Mouse (Mus musculus): ENCODE measurements around the gene Zcchc14.
"Not testable (repeated sequence)": the region's sequence is repeated elsewhere in the genome, so short reads cannot be mapped to it uniquely, and the experiment has no call there.

The Zcchc14 gene

DNA sequence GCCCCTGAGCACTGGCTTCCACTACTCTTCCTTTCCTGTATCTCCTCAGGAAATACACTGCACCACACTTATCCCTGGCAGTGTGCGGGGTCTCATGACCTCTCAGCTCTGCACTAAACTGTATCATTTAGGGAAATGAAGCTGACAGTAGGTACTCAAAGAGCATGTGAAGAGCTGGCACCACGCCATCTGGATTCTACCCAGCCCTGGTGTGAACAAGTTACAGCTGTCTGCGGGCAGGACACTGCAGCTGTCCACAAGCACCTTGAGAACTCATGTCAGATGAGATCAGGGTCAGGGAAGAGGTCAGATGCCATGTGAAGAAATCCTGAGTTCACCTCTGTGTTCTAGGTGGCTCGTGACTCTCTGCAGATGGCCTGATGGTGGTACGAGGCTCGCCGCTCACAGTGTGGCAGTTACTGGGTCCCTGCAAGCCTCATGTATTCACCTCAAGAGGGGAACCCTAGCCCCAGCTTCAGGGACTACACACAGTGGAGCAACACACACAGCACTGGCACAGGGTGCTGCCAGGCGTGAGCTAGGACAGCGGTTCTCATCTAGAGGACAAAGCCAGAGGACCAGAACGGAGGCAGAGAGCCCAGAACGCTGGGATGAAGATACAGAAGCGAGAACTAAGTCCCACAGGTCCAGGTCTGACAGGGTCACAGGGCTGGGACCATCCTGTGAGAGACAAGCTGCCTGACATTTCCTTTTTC lies 31.7 kb downstream of the Zcchc14 start:
- no peak for DNase-seq

DNA sequence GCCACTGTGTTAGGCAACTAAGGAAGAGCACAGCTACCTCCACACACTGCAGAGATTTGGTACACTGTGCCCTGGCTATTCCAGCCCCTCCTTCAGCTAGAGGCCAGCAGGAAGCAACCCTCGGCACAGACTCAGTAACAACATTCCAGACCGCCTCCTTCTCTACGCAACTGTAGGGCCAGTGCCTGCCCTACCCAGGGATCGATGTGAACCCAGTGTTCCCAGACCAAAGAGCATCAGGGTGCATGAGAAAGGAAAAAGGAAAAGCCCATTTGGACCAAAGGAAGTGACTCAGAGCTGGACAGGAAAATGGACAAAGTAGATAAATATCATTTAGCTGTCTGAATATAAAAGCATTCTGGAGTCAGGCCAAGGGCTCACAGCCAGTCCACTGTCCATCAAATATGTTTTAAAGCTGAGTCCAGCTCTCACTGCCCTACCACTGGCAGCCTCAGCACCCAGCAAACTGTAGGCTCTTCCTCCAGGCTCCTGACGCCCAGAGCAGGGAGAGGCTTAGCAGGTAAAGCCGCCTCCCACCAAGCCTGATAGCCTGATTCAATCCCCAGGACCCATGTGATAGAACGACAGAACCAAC lies 33.2 kb downstream of the Zcchc14 start:
- peak in 1 of 2 experiments; percentile 37 for DNase-seq

DNA sequence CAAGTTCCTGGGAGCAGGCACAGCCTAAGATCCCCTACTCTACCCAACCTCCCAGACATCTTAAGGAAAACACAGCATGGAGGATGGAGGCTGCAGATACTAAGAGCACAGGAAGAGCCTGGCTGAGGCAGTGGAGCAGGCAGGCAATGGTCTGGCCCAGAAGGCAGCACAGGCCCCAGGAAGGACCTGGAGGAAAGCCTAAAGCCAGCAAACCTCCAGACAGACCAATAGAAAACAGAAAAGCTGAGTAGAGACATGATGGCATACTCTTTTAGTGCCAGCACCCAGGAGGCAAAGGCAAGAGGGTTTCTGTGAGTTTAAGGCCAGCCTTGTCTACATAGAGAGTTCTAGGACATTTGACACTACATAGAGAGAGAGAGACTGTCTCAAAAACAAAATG lies 39.3 kb downstream of the Zcchc14 start:
- DNase-seq: peak in 1 of 2 experiments; percentile 45

DNA sequence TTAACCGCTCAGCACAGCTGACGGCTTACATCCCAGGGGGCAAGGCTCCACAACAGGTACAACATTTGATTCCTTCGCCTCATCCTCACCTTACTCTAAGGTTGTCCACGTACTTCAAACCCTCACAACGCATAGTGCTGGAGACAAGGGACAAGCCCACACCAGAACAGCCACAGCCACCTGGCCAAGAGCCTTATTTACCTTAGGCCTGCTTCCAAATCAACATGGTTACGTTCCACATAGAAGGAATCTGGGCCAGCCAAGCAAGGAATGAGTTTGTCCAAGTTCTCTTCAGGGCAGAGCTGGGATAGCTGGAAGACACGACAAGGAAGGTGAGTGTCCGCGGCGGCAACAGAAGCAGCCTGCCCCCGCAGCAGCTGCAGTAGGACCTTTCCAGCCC lies 42.8 kb downstream of the Zcchc14 start:
- peak; percentile 45 to 50 for DNase-seq

DNA sequence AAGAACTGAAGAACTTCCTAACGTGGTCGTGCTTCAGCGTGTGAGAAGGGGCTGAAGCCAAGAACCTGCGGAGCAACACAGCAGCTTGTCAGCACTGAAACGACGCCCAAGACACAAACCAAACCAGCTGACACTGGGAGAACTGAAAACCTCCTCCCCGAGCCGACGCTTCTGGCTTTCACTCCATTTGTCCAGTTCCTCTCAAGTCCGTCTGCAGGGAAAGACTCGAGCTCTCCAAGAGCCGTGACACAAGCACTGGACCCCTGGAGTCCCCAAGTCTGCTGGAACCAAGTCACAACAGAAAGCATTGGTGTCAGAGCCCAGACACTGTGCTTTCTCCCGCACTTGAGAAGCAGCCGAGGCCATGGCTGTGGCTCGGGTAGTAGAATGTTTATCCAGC lies 43.5 kb downstream of the Zcchc14 start:
- no peak for DNase-seq

DNA sequence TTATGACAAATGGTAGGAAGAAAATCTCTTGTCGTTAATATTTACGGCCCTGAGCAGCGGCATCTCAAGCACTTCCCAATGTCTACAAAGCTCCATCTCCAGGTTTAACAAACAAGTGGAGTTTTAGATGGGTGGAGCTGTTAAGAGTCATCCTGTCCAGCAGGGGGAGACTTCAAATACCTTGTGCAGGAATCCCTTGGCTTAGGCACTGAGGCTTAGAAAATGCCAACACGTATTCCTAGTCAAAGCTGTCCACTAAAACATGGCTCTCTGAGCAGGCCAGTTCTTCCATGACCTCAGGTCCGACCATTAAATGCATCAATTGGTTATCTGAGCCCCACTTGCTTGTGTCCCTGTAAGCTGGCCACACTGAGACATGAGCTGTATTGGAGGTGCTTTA lies 45.0 kb downstream of the Zcchc14 start:
- no peak for DNase-seq

DNA sequence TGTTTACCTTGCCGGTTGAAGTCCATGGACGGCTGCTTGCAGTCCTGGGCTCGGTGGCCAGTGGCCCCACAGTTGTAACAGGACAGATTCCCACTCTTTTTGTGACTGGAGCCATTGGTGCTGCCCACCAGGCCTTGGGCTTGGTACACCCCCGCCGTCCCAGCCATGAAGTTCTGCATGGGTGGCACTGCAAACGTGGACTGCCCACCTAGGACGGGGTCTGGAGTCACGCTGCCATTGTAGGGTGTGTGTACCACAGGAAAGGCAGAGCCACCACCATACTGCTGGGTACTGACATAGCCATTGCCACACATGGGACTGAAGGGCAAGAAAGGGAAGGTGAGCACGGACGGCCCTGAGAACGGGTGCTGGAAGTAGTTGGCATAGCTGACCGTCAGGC lies 48.9 kb downstream of the Zcchc14 start:
- no peak for DNase-seq

DNA sequence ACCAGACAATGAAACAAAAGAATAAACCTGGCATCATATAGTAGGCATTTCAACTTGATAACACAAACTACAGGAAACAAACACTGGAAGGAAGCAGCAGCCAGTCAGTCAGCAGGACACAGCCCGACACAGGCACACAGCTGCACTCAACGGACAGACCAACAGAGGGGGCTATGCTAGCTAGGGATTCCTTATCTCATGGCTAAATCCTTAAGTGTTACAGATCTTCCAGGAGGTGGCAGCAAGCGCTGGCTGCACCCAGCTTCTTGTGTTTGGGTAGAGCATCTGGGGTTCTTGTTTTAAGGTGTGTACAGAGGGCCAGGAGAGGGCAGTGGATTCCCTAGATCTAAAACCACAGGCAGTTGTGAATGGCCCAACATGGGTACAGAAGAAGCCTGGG lies 49.8 kb downstream of the Zcchc14 start:
- peak; percentile 72 to 74 for DNase-seq

DNA sequence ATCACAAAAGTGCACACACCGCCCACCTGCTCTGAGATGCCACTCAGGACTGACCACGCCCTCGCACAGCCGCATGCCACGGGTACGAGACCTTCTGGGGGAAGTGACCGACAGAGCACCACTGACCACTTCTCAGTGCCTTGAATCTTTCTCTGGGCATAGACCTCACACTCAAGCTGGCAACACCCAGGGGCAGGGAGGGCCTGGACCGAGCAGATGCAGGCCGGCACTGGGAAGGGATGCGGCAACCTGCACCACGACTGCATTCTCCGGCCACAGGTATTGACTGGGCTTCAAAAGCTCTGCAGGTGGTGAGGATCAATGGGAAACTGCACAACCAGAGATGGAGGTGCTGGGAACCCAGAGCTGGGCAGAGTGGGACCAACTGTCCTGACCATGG lies 50.3 kb downstream of the Zcchc14 start:
- no peak for DNase-seq

DNA sequence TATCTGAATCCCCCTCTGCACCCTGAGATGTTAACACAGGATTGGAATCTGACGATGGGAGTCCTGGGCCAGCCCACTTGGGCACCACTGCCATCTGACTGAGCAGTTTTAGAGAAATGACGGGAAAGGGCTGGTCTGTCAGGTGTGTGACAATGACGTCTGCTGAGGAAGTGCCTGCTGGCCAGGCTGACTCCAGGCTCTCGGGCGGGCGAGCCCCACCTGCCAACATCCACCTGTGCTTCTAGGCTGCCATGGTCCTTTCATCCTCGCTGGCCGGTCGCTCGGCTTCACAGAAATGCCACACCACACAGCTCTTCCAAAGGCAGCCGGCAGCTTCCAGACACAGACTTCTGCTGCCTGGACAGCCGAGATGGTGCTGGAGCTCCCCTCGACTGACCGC lies 52.9 kb downstream of the Zcchc14 start:
- no peak for DNase-seq

DNA sequence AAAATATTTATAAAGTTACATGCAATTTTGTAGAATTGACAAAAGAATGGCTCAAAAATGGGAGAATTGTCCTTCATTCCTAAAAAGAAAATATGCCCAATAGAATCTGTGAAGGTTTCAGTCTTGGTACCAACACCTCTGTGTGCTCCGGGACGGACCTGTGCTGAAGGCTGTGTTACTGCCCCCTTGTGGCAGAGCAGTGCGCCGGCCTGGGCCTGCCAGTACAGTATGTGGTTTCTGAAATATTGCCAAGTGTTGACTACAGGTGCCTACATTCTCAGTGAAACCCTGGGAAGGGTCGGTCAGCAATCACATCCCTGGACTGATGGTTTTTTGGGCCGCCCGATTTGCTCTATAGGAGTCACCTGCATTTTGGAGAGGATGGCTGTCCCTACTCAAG lies 53.8 kb downstream of the Zcchc14 start:
- DNase-seq: peak; percentile 90

DNA sequence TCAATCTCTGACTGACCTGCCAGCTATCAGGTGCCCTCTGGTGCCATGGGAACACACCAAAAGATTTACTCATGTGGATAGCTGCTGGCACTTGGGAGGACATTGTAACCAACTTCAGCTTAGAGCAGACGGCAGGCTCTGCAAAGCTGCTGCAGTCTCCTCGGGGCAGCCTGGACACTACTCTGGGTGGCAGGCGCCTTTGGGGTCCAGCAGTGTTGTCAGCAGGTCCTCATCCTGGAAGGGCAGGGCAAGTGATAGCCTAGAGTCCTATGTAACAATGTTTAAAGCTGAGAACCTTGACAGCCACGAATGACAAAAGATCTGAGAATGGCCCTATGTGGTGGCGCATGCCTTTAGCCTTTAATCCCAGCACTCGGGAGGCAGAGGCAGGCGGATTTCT lies 54.5 kb downstream of the Zcchc14 start:
- no peak for DNase-seq

DNA sequence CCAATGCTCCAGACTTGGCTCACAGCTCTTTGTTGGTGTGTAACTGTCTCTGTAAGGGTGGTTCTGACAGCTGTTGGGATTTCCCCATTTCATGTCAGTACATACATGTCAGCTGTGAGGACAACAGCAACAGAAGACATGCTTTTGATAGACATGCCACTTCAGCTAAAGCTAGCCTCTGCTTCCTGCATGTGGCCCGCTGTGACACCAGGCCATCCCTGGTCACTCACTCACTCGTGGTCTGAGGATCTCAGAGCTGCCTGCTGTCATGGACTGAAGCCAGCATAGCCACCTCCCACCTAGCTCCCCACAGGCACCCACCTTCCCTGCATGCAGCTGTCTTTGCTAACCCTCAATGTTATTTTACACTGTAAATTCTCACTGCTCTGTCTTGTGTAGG lies 55.2 kb downstream of the Zcchc14 start:
- not testable (repeated sequence) for DNase-seq

DNA sequence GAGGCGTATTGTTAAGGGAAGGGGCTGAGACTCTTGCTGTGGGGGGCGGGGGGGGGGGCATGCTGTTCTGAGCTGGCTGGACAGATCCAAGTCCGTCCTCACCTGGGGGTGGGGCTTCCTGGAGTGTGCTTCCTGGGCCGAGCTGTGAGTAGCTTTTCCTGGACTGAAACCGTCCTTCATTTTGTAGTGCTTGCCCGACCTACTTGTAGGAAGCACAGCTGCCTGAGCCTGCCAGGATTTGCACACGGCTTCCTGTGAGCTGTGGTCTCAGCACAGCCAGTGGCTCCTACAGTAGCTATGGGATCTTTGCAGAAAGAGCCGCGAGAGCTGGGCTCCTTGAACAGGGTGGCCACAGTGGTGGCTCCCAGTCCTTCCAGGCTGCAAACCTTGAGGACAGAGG lies 58.7 kb downstream of the Zcchc14 start:
- no peak for DNase-seq

DNA sequence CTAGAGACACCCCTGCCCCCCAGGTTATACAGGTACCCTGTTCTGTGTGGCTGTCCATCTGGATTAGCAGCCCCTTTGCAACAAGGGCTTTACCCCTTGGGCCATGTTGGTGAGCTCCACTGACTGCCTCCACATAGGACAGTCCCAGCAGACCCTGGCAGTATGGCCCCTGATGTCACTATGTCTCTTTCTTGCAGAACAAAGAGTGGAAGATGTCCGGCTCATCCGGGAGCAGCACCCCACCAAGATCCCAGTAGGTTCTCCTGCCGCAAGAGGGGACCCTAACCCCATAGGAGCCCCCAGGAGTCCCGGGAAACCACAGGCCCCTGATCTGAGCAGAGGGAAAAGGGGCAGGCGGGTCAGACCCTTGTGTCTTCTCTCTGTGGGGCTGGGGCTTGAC lies 59.4 kb downstream of the Zcchc14 start:
- DNase-seq: no peak

DNA sequence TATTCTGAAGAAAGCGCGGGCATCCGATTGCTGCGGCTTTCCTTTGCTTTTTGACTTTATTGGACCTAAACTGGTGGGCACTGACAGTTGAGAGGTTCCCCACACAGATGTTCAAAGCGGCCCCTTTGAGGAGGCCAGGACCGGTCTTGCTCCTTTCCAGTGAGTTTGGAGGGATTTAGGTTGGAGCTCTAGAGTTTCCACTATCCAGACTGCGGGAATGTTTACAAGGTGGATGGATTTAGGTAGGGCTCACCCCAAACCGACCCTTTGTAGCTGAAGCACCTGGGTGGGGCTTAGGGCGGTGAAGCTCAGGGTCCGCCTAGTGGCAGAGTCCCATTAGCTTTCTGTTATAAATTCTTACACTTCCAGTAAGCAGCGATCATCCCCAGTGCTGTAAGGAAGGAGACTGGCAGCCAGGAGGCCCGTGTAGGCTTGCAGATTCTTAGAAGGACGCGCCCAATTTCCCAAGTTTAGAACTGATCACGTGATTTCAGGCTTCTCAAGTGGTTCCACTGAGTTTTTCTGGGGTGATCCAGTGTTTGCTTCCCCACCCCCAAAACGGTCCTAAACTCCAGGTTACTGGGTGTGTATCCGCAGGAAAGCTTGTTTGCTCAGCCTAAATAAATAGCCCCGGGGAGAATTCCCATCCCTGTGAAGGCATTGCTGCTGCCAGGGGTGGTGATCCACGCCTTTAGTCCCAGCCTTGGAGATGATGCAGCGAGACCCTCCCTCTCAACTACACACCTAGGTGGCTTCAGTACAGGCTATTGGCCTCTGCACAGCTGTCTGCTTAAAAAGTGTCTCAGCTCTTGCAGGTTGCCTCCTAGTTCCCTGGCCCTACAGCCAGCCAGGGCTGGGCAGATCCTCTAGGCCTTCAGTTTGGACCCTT lies 61.3 kb downstream of the Zcchc14 start:
- no peak for DNase-seq

DNA sequence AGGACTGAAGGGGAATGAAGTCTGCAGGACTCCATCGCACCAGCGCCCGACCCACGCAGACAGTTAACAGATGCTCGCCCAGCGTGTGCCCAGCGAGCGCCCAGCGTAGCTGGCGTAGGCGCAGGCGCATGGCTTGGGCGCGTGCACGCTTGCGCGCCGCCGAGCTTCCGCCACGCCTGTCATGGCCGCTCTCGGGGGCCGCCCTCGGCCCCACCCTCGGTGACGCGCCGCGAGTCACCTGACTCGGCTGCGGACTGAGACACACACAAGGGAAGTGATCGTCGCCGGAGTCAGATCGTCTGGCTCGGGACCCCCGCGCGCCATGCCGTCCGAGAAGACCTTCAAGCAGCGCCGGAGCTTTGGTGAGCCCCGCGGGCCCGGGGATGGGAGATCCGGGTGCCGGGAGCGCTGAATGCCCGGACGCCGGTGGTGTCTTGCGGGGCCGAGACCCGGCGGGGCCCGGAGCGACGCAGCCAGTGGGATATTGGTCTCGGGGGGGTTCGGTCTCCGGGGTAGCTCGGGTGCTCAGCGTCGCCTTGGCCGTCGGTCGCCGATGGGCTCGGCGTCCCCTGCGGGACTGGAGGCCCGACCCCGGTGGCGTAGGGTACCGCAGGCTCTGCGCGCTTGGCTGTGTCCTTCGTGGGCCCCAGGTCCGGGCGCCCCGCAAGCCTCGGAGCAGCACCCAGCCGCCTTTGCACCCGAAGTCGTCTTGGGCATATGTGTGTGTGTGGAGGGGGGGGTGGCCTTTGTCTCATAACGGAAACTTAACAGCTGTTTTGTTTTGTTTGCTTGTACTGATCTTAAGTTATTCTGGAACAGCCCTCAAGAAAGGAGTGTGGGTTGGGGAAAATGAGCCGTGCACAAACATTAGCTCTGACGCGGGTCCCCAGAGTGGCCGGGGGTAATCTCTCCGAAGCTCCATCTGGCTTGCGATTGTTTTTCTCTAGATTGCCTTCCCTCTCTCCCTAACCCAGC lies 62.2 kb downstream of the Zcchc14 start, which contains the start of gene Map1lc3b:
TSS of gene Map1lc3b (plus strand) at position 159 of the 975 bp plus-strand sequence.
- peak; percentile 93 to 99 for DNase-seq

DNA sequence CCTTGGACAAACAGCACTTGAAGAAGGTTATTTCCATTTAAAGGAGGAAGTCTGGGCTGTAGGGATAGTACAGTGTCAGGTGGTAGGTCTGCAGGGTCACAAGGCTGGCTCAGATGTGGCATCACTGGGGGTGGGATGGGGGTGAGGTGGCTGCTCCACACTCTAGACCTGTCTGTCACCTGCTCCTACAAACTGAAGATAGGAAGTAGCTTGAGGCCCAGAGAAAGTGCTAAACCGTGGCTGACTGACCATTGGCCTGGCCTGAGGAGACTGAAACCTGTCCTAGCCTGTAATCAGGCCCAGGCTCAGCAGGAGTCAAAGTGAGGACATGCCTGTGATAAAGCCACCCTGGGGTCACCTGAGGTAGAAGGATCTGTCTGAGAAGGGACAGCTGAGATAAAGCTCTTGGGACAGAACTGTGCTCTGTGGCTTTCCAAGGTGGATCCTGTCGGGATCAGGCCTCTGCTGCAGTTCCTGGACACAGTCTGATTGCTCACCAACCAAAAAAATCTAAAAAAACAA lies 63.4 kb downstream of the Zcchc14 start:
- DNase-seq: no peak

DNA sequence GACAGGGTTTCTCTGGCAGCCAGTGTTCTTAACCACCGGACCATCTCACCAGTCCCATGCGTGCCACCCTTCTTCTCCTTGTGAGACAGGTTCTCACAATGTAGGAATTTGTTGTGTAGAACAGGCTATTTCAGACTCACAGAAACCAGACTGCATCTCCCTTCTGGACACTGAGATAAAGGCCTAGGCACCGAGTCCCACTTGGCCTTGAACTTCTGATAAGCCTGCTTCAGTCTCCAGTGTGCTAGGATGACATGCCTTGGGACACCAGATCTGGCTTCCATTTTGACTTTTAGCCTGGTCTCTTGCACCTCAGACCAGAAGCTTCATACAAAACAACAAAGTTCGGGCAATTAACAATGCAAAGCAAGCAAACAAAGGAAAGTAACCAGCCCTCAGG lies 64.0 kb downstream of the Zcchc14 start:
- DNase-seq: no peak

DNA sequence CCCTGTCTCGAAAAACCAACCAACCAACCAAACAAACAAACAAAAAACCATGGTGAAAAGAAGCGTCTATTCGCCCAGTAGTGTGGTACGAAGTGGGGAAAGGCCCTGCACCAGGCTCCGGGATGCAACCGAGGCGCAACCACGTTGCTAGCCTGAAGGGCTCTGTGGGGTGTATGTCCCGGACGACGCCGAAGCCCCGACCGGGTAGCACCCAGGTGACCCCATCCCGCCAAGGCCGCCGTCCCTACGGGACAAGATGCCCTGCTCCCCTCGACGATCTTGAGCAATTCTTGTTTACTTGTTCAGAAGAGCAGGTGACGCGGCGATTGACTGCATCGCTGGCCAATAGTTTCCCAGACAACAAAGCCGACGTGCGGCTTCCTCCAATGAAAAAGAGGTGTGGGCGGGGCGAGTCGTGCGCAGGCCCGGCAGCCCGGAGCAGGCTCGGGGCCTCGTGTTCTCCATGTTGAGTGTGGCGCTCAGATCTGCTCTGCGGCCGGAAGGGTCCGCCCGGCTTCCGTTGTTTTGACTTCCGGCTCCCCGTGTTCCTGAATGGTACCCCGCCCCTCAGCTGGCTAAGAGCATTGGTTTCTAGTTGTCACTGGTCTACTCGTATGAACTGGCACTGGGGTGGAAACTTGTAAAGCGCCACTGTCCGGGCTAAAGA lies 67.4 kb downstream of the Zcchc14 start:
- DNase-seq: peak; percentile 100

DNA sequence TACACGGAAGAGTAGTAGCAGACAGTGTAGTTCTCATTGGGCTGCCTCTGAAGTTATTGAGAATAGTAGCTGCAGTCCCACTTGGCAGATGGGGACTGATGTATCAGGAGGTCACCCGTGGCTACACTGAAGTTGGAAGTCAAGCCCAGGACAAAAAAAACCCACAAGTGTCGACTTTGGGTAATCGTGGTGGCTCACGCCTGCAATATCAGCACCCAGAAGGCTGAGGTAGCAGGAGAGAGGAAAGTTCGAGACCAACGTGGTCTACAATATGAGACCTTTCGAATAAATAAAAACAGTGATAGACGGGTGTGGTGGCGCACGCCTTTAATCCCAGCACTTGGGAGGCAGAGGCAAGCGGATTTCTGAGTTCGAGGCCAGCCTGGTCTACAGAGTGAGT lies 68.0 kb downstream of the Zcchc14 start:
- no peak for DNase-seq

DNA sequence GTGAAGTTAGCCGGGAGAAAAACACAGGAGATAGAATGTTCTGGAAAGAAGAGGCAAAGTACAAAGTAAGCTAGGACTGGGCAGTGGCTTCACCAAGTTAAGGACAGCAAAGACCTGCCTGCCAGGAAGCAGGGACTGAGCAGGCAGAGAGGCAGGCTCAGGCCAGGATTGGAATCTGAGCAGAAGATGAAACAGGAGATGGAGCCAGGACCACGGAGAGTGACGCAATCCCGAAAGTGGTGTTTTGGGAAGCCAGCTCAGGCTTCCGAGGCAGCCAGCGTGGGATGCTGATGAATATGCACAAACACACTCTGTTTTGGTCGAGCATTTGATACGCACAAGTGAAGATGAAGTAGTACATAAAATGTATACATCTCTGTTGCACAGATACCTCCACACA lies 69.0 kb downstream of the Zcchc14 start:
- DNase-seq: no peak
